In genomic region chr2:35609317-35609716, GRCm38 (mm10) we compare ENCODE assay signal across 10 mouse cellular contexts. TPM values are rescaled to one million over a fixed set of nuclear protein-coding genes. Genes with fewer than 3 reads are reported as not detected.
DNase-seq lines count a peak whose midpoint lies in the region; ATAC-seq and TF ChIP-seq lines count a peak whose summit lies in the region.
"Had no signal": no experiment of that assay in that cellular context is flagged by ENCODE, and none has a peak within 500 bp of the region (broad histone marks: within the 10 kb centered on the region; RNA-seq: fewer than 3 reads in every experiment).

No protein-coding gene starts in this region.

- WGBS in forebrain, embryonic 11.5 days = 74% methylated on average over 9 of the region's 9 CpGs
- 60% methylated on average over 9 of the region's 9 CpGs for WGBS in forebrain, embryonic 16.5 days
- 16% methylated on average over 9 of the region's 9 CpGs for WGBS in heart, embryonic 14.5 days
- 49% methylated on average over 9 of the region's 9 CpGs for WGBS in lung, postnatal 0 days

- no peak for DNase-seq in forebrain, embryonic 11.5 days (ENCODE audit: low spot score)
- peak; percentile 30 for DNase-seq in ovary, postnatal 36 days (ENCODE audit: low spot score)
- DNase-seq in ovary, postnatal 10 days (ENCODE audit: low spot score) = no peak
- peak; percentile 60 for DNase-seq in lung, postnatal 0 days (ENCODE audit: low spot score)
- no peak for DNase-seq in urinary bladder, postnatal 25 days (ENCODE audit: low spot score)
- DNase-seq in thymus, postnatal 14 days = no peak

- no peaks in the 10 kb centered on the region for H3K9me3 ChIP-seq in forebrain, embryonic 11.5 days (ENCODE audit: control insufficient read depth, low read length)
- no peaks in the 10 kb centered on the region for H3K9me3 ChIP-seq in forebrain, embryonic 16.5 days (ENCODE audit: control insufficient read depth, low read length)
- no peaks in the 10 kb centered on the region for H3K9me3 ChIP-seq in heart, embryonic 14.5 days (ENCODE audit: control insufficient read depth, low read length)
- H3K9me3 ChIP-seq in lung, postnatal 0 days (ENCODE audit: low read length) = no peaks in the 10 kb centered on the region
- H3K9me3 ChIP-seq: megakaryocyte, embryonic 14.5 days had no signal

- TF ChIP-seq EP300 in lung, postnatal 0 days (IDR thresholded peaks at IDR 0.05) = no peak

- no peak overlapping the region for H3K27ac ChIP-seq in forebrain, embryonic 11.5 days (ENCODE audit: low read depth, low read length)
- H3K27ac ChIP-seq in forebrain, embryonic 16.5 days (ENCODE audit: low read length) = no peak overlapping the region
- H3K27ac ChIP-seq in heart, embryonic 14.5 days (replicated peaks in 1 of 2; ENCODE audit: control insufficient read depth in 1 of 2, insufficient read depth in 1 of 2, low read depth in 2 of 2, low read length in 2 of 2) = peak overlapping the region; percentile 46 to 86
- no peak overlapping the region for H3K27ac ChIP-seq in lung, postnatal 0 days (ENCODE audit: low read length)

- H3K27me3 ChIP-seq in forebrain, embryonic 11.5 days (ENCODE audit: control insufficient read depth, insufficient read depth, low read length) = no peaks in the 10 kb centered on the region
- H3K27me3 ChIP-seq in forebrain, embryonic 16.5 days (replicated peaks; ENCODE audit: control insufficient read depth, insufficient read depth, low read length) = no peaks in the 10 kb centered on the region
- H3K27me3 ChIP-seq in heart, embryonic 14.5 days (ENCODE audit: control insufficient read depth, insufficient read depth, low read length) = no peaks in the 10 kb centered on the region
- H3K27me3 ChIP-seq in lung, postnatal 0 days (replicated peaks; ENCODE audit: insufficient read depth, low read length) = no peaks in the 10 kb centered on the region

- H3K4me2 ChIP-seq in forebrain, embryonic 11.5 days (ENCODE audit: low read depth, low read length, severe bottlenecking) = no peak overlapping the region
- no peak overlapping the region for H3K4me2 ChIP-seq in forebrain, embryonic 16.5 days (ENCODE audit: low read length)
- H3K4me2 ChIP-seq in heart, embryonic 14.5 days (ENCODE audit: low read length) = peak overlapping the region; percentile 51
- H3K4me2 ChIP-seq in lung, postnatal 0 days (replicated peaks; ENCODE audit: low read depth, low read length) = no peak overlapping the region

- H3K9ac ChIP-seq in forebrain, embryonic 11.5 days (ENCODE audit: low read length) = no peak overlapping the region
- H3K9ac ChIP-seq in forebrain, embryonic 16.5 days (replicated peaks; ENCODE audit: low read depth, low read length) = no peak overlapping the region
- 0 out of 2 replicates have a peak overlapping the region, but pooled peaks have one; percentile 16 for H3K9ac ChIP-seq in heart, embryonic 14.5 days (ENCODE audit: low read length)
- no peak overlapping the region for H3K9ac ChIP-seq in lung, postnatal 0 days (replicated peaks; ENCODE audit: low read depth)

- no peak overlapping the region for H3K4me3 ChIP-seq in forebrain, embryonic 11.5 days (ENCODE audit: low read depth, low read length)
- H3K4me3 ChIP-seq in forebrain, embryonic 16.5 days (replicated peaks; ENCODE audit: low read length) = no peak overlapping the region
- no peak overlapping the region for H3K4me3 ChIP-seq in heart, embryonic 14.5 days (ENCODE audit: control insufficient read depth in 1 of 2, insufficient read depth in 1 of 2, low read depth in 1 of 2, low read length in 2 of 2)
- H3K4me3 ChIP-seq in lung, postnatal 0 days (ENCODE audit: low read depth, low read length) = no peak overlapping the region
- H3K4me3 ChIP-seq: erythroblast, embryonic 14.5 days; megakaryocyte, embryonic 14.5 days had no signal

- H3K4me1 ChIP-seq in forebrain, embryonic 11.5 days (replicated peaks; ENCODE audit: control insufficient read depth, insufficient read depth, low read length) = peaks cover 20% of the 10 kb centered on the region
- H3K4me1 ChIP-seq in forebrain, embryonic 16.5 days (replicated peaks; ENCODE audit: control insufficient read depth, insufficient read depth, low read length) = peaks cover 22% of the 10 kb centered on the region
- H3K4me1 ChIP-seq in heart, embryonic 14.5 days (ENCODE audit: control insufficient read depth in 2 of 2, insufficient read depth in 2 of 2, low read length in 2 of 2) = peaks cover 74 to 90% of the 10 kb centered on the region in 2 experiments
- peaks cover 21% of the 10 kb centered on the region; the same call in 1 of the 2 replicates for H3K4me1 ChIP-seq in lung, postnatal 0 days (ENCODE audit: insufficient read depth, low read depth, low read length)

- peak; percentile 69 for TF ChIP-seq CTCF in lung, postnatal 0 days (IDR thresholded peaks at IDR 0.05)

- H3K36me3 ChIP-seq in forebrain, embryonic 11.5 days (ENCODE audit: control insufficient read depth, insufficient read depth, low read length) = no peaks in the 10 kb centered on the region
- H3K36me3 ChIP-seq in forebrain, embryonic 16.5 days (ENCODE audit: control insufficient read depth, insufficient read depth) = no peaks in the 10 kb centered on the region
- no peaks in the 10 kb centered on the region for H3K36me3 ChIP-seq in heart, embryonic 14.5 days (ENCODE audit: control insufficient read depth, insufficient read depth, low read length)
- no peaks in the 10 kb centered on the region for H3K36me3 ChIP-seq in lung, postnatal 0 days (ENCODE audit: insufficient read depth, low read length)

- ATAC-seq in forebrain, embryonic 11.5 days (replicated peaks; ENCODE audit: low FRiP score) = peak; percentile 16; the same call in 1 of the 2 replicates
- no peak for ATAC-seq in forebrain, embryonic 16.5 days
- peak; percentile 75 for ATAC-seq in heart, embryonic 14.5 days (ENCODE audit: insufficient number of reproducible peaks, insufficient read depth, low FRiP score, low read depth)
- peak; percentile 58 for ATAC-seq in lung, postnatal 0 days

RNA-seq across cellular contexts. Expression of gene Dab2ip, which starts 51.3 kb away (rescaled TPM):
- polyA plus RNA-seq in forebrain, embryonic 11.5 days (2014; fragmentation: Nextera tagmentation; extraction: Ambion mirVana) = 51.5 and 52.2 TPM in 2 replicates
- 39.3 and 42.8 TPM in 2 replicates for polyA plus RNA-seq in forebrain, embryonic 16.5 days (2015; fragmentation: Nextera tagmentation; extraction: Ambion mirVana)
- polyA plus RNA-seq in heart, embryonic 14.5 days (2014; fragmentation: Nextera tagmentation; extraction: Ambion mirVana) = 46.6 and 49.8 TPM in 2 replicates
- 75.8 and 83.4 TPM in 2 replicates for polyA plus RNA-seq in lung, postnatal 0 days (2015; fragmentation: Nextera tagmentation; extraction: Ambion mirVana)

Comparison
In these comparisons a context has a peak if more than half of its experiments do, and no peak if none do; other contexts are left out.
1. DNase-seq: peak in ovary, postnatal 36 days (single experiment) and lung, postnatal 0 days (single experiment); none in forebrain, embryonic 11.5 days (single experiment), ovary, postnatal 10 days (single experiment), urinary bladder, postnatal 25 days (single experiment) and thymus, postnatal 14 days (single experiment).
2. H3K27ac ChIP-seq: peak in heart, embryonic 14.5 days (2 of 2); none in forebrain, embryonic 11.5 days (single experiment), forebrain, embryonic 16.5 days (single experiment) and lung, postnatal 0 days (single experiment).